Mouse (Mus musculus) hindbrain, embryonic 16.5 days (tissue): ENCODE measurements at regions not wholly inside any gene's neighbourhood (a gene's known extent, or its start where the extent isn't known, plus 50 kb on each side); places are given as distances from the start of the nearest gene placed in this dataset.

ENCODE experiments used
- ATAC-seq: fragments of 200-750 bp; cut with Nextera tagmentation; 2 replicates; pipeline ENCODE4 v1.8.0; 2017; ENCODE audit warnings: moderate TSS enrichment, moderate library complexity
- H3K27ac ChIP-seq: fragments of 300-500 bp; sonication (generic); 2 replicates; pipeline ENCODE4 v1.5.1; 2014; ENCODE audit warnings: low read depth, mild to moderate bottlenecking, control low read depth, low read length, moderate library complexity
- H3K27me3 ChIP-seq: fragments of 300-500 bp; sonication (generic); replicated peaks from 2 replicates; pipeline ENCODE4 v1.6.1; 2014; ENCODE audit warnings: low read length; ENCODE audit not compliant: control insufficient read depth, insufficient read depth
- H3K36me3 ChIP-seq: fragments of 300-500 bp; sonication (generic); 2 replicates; pipeline ENCODE4 v1.6.1; 2014; ENCODE audit warnings: mild to moderate bottlenecking, low read length, moderate library complexity, mixed read lengths; ENCODE audit not compliant: control insufficient read depth, insufficient read depth
- H3K4me1 ChIP-seq: fragments of 300-500 bp; sonication (generic); 2 replicates; pipeline ENCODE4 v1.6.1; 2014; ENCODE audit warnings: low read depth, low read length; ENCODE audit not compliant: control insufficient read depth, insufficient read depth
- H3K4me2 ChIP-seq: fragments of 300-500 bp; sonication (generic); 2 replicates; pipeline ENCODE4 v1.6.1; 2014; ENCODE audit warnings: mild to moderate bottlenecking, low read length, control low read depth, moderate library complexity
- H3K4me3 ChIP-seq: fragments of 300-500 bp; sonication (generic); 2 replicates; pipeline ENCODE4 v1.5.1; 2014; ENCODE audit warnings: mild to moderate bottlenecking, low read length, control low read depth, moderate library complexity
- H3K9ac ChIP-seq: fragments of 300-500 bp; sonication (generic); 2 replicates; pipeline ENCODE4 v1.6.1; 2014; ENCODE audit warnings: low read depth, mild to moderate bottlenecking, control low read depth, low read length, moderate library complexity
- H3K9me3 ChIP-seq: fragments of 300-500 bp; sonication (generic); 2 replicates; pipeline ENCODE4 v1.6.1; 2014; ENCODE audit warnings: mild to moderate bottlenecking, low read length, moderate library complexity; ENCODE audit not compliant: control insufficient read depth
- WGBS: fragments of 180-500 bp; shearing (Covaris S2); extraction: QIAGEN DNeasy Blood & Tissue Kit; methylation state at CpG from one replicate; pipeline ENCODE4 v1.1.7; 2014; 5-methylcytosine and 5-hydroxymethylcytosine counted together

- Histone ChIP-seq H3K9me3 (no peaks in the 10 kb centered on the region), H3K27ac (no peak overlapping the region), H3K4me1 (no peaks in the 10 kb centered on the region), H3K27me3 (no peaks in the 10 kb centered on the region), H3K4me2 (no peak overlapping the region), H3K9ac (no peak overlapping the region), H3K36me3 (no peaks in the 10 kb centered on the region), H3K4me3 (no peak overlapping the region)
- no peak for ATAC-seq
- 82% methylated on average over 3 of the region's 3 CpGs for WGBS
Observed at GRCm38 (mm10) chr5:101146345-101146744, 300.8 kb downstream of the Gpat3 start.

DNA sequence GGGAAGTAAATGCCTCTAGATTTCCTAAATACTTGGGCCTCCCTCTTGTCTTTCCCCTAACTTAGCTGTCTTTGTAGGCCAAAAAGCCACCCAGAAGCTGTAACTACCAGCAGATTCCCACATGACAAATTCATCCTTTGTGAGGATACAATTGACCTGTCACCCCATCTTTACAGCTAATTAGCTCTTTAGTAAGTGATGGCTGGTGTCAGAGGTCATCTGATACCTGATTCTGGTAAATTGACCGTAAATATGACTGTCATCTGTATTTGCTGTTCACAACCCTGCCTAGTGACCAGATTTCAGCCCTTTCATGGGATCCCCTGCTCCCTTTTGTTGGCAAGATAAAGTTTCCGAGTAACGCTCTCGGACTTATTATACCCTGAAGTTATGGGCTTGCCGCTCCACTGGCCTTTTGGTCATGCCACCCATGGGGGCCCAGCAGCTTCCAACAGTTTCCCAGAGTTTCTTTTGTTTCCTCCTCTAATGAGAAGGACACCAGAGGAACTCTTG, 279.5 kb downstream of the Gpat3 start:
- no peaks in the 10 kb centered on the region for H3K4me1 ChIP-seq
- 13% methylated on average over 5 of the region's 5 CpGs for WGBS
- peaks cover 14% of the 10 kb centered on the region for H3K27me3 ChIP-seq

GRCm38 (mm10) chr5:101122914-101123313, 277.4 kb downstream of the Gpat3 start:
- Histone ChIP-seq H3K9me3 (peaks cover 3% of the 10 kb centered on the region; the same call in 1 of the 2 replicates), H3K9ac (no peak overlapping the region), H3K27me3 (peaks cover 12% of the 10 kb centered on the region), H3K4me3 (no peak overlapping the region), H3K4me2 (no peak overlapping the region), H3K27ac (no peak overlapping the region), H3K36me3 (no peaks in the 10 kb centered on the region), H3K4me1 (no peaks in the 10 kb centered on the region)
- WGBS, result 91% methylated on average over 6 of the region's 6 CpGs
- no peak for ATAC-seq

More for the DNA sequence above, 279.5 kb downstream of the Gpat3 start:
- Histone ChIP-seq H3K27ac (no peak overlapping the region), H3K4me3 (no peak overlapping the region), H3K9ac (no peak overlapping the region), H3K36me3 (no peaks in the 10 kb centered on the region), H3K4me2 (no peak overlapping the region), H3K9me3 (peaks cover 3% of the 10 kb centered on the region; the same call in 1 of the 2 replicates)
- ATAC-seq, result no peak

- Histone ChIP-seq H3K27ac (no peak overlapping the region), H3K4me3 (no peak overlapping the region), H3K9me3 (peaks cover 3% of the 10 kb centered on the region; the same call in 1 of the 2 replicates), H3K9ac (no peak overlapping the region), H3K27me3 (peaks cover 17% of the 10 kb centered on the region), H3K36me3 (no peaks in the 10 kb centered on the region), H3K4me2 (no peak overlapping the region), H3K4me1 (no peaks in the 10 kb centered on the region)
- 57% methylated on average over 5 of the region's 5 CpGs for WGBS
- no peak for ATAC-seq
Observed at GRCm38 (mm10) chr5:101120509-101121201, 275.1 kb downstream of the Gpat3 start.

DNA sequence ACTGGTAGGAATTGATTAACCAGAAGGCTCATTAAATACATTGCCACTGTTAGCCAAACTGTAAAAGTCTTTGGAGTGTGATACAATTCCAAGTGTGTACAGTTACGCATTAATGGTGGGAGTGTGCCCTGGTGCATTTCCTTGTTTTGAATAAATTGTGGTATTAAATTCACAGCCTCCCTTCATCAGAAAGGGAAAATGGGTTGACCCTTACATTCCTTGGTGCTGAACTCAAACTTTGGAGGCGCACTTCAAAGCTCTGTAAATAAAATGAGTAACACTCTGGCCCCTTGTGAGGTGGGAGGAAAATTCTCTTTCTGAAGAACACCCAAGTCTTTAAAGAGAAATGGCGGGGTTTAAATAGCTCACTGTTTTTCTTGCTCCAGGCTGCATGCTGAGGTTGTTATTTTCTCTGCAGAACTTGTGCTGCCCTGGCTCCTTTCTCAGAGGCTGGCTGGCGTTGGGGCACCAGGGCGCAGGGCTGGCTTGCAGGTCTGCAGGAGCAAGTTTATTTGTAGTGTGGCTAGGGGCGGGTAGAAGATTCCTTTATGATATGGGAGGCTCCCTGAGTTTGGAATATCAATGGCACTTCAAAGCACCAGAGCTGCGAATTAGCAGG, 266.7 kb downstream of the Gpat3 start:
- no peak for ATAC-seq
- H3K27ac ChIP-seq, result no peak overlapping the region
- H3K4me1 ChIP-seq, result no peaks in the 10 kb centered on the region
- no peaks in the 10 kb centered on the region for H3K36me3 ChIP-seq
- WGBS, result 61% methylated on average over 7 of the region's 7 CpGs
- no peak overlapping the region for H3K4me2 ChIP-seq
- H3K9ac ChIP-seq, result no peak overlapping the region
- no peak overlapping the region for H3K4me3 ChIP-seq
- H3K27me3 ChIP-seq, result 0 out of 2 replicates have a peak, but pooled peaks cover 6% of the 10 kb centered on the region
- no peaks in the 10 kb centered on the region for H3K9me3 ChIP-seq

DNA sequence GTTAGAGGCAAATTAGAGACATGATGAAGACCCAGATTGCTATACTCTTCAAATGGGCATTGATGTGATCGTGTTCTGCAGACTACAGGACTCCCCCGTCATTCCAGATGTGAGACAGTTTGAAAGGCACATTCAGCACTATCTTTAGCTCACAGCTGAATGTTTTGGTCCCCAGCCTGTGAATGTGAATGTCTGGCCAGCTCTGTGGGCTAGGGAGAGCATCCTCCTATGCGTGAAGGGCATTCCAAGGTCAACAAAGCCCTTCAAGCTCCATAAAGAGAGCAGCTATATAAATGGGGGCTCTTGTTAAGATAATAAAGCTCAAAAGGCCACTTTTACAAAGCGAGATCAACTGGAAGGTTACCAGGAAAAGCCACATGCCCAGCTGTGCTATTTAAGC, 266.1 kb downstream of the Gpat3 start:
- ATAC-seq, result no peak
- Histone ChIP-seq H3K36me3 (no peaks in the 10 kb centered on the region), H3K4me1 (no peaks in the 10 kb centered on the region), H3K4me2 (no peak overlapping the region), H3K27me3 (0 out of 2 replicates have a peak, but pooled peaks cover 6% of the 10 kb centered on the region), H3K9ac (no peak overlapping the region), H3K27ac (no peak overlapping the region), H3K9me3 (no peaks in the 10 kb centered on the region), H3K4me3 (no peak overlapping the region)
- 53% methylated on average over 4 of the region's 4 CpGs for WGBS

DNA sequence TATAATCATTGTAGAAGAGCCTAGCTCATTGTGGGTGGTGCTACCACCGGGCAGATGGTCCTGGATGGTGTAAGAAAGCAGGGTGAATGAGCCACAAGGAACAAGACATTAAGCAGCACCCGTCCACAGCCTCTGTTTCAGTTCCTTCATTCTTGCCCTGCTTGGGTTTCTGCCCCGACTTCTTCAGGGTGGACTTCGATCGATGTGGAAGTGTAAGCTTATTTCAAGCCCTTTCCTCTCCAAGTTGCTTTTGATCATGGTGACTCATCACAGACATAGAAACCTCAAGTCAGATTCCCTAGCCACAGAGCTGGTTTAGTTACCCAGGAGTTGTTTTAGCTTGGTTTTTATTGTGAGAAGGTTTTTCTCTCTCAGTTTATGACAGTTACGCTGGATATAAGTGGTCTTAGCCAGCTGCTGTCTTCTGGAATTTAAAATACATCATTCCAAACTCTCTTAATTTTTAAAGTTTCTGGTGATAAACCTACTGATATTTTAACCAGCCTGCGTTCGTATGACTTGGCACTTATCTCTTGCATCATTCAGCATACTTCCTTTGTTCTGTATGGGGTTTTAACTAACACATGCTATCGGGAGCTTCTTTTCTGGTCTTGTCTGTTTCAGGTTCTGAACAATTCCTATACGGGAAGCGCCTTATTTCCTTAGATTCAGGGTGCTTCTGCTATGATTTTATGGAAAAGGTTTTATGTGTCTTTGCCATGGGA, 255.6 kb downstream of the Gpat3 start:
- Histone ChIP-seq H3K4me3 (no peak overlapping the region), H3K36me3 (no peaks in the 10 kb centered on the region), H3K9ac (no peak overlapping the region), H3K27me3 (no peaks in the 10 kb centered on the region; the same call in 1 of the 2 replicates), H3K4me1 (no peaks in the 10 kb centered on the region), H3K9me3 (no peaks in the 10 kb centered on the region), H3K4me2 (no peak overlapping the region), H3K27ac (no peak overlapping the region)
- WGBS, result 84% methylated on average over 11 of the region's 11 CpGs
- ATAC-seq, result no peak

DNA sequence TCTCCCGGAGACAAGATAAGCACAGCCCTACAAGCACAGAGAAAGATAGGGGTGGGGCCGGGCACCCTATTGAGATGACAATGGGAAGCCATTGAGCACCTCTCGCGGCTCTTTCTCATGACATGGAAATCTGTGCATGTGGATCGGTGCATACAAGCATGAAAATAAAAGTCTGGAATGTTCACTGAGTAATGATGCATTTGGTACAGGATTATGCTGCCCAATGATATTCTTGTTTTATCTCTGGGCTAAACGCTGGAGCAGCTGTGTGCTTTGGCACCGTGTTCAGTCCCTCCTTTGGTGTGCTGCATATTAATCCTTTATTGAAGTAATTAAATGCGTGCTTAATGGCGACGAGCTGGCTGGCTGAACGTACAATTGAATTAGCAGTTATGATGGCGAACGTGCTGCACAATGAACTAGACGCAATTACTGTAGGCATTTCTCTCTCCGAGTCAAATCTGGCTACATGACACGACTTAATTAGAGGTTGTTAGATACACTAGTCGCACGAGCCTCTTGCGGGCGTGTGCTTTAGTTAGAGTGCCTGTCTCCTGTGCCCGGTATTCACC, 245.6 kb downstream of the Gpat3 start:
- no peaks in the 10 kb centered on the region for H3K27me3 ChIP-seq
- no peaks in the 10 kb centered on the region for H3K36me3 ChIP-seq
- 20% methylated on average over 21 of the region's 21 CpGs for WGBS
- peak overlapping the region; percentile 41 for H3K4me2 ChIP-seq
- no peaks in the 10 kb centered on the region for H3K9me3 ChIP-seq
- H3K27ac ChIP-seq, result peak overlapping the region; percentile 49
- peak overlapping the region; percentile 3; the same call in 1 of the 2 replicates for H3K9ac ChIP-seq
- peak overlapping the region; percentile 7; the same call in 1 of the 2 replicates for H3K4me3 ChIP-seq
- ATAC-seq, result peak; percentile 83
- peaks cover 11% of the 10 kb centered on the region for H3K4me1 ChIP-seq
